Mouse (Mus musculus): ENCODE measurements at regions not wholly inside any gene's neighbourhood (a gene's known extent, or its start where the extent isn't known, plus 50 kb on each side); places are given as distances from the start of the nearest gene placed in this dataset.

DNA sequence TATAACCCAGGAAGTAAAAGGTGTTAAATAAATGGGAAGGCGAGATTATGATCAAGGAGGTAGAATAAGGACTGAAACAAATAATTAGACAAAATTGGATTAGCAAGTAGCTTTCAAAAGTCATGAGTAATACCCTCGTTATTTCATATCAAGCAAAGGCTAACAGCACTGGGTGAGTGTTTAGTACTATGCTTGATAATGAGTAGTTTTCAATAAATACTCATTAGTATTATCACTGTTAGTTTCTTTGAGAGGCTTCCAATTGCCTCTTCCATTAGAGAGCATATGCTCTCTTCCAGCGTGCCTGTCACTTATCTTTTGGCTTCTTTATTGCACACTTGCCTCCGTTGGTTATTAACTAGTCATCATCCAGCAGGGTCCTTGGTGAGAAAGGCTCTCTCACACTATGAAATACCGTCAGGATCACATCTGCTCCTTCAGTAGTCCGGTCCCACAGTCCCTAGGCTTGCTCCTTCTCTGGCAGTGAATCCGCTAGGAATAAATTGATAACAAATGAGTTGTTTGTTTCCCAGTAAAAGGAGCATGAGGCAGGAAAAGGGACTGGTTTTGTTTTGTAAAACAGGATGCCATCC lies 132.3 kb upstream of the A1bg start:
- TF ChIP-seq GATA1 (IDR thresholded peaks at IDR 0.05; ENCODE audit: borderline replicate concordance, low read length) (no peak), FLI1 (IDR thresholded peaks at IDR 0.05; ENCODE audit: low read length) (no peak)

Data from megakaryocyte, embryonic 14.5 days (primary cell).